Mouse (Mus musculus): ENCODE data around the gene Zbtb39.

- TF ChIP-seq CTCF (IDR thresholded peaks at IDR 0.05; ENCODE audit: low read depth, low read length) (no peak), POLR2A (IDR thresholded peaks at IDR 0.05; ENCODE audit: extremely low read depth, insufficient read depth, low read length) (no peak)
These were observed 10.9 kb upstream of the Zbtb39 start for GRCm38 (mm10) chr10:127728437-127728836.

Data from liver, adult 2 months (tissue).